Mouse (Mus musculus) G1E-ER4 (cell line): ENCODE results near the gene Mvb12a. TPM values are rescaled to one million over a fixed set of nuclear protein-coding genes. Genes with fewer than 3 reads are reported as not detected.

Experiments used
- GATA1 ChIP-seq: IDR thresholded peaks from one replicate; pipeline ENCODE4 v1.8.0; 2012; ENCODE audit warnings: low read length, inconsistent platforms
- polyA plus RNA-seq: library from polyadenylated mRNA; stranded (reverse); fragments of >175 nt; gene quantifications from 2 replicates; pipeline ENCODE4 v1.2.3, GENCODE M21; 2012

Gene Mvb12a
- polyA plus RNA-seq = 135 and 147 TPM in 2 replicates

GRCm38 (mm10) chr8:71542632-71543343 is at the start of gene Mvb12a:
Gene Mvb12a, plus strand, starts transcription at chr8:71542922.
- peak; percentile 21 for TF ChIP-seq GATA1

GRCm38 (mm10) chr8:71495039-71495438 is 47.7 kb upstream of the Mvb12a start:
- TF ChIP-seq GATA1 = no peak

- no peak for TF ChIP-seq GATA1
These were observed 46.9 kb upstream of the Mvb12a start for GRCm38 (mm10) chr8:71495811-71496210.

GRCm38 (mm10) chr8:71496481-71496880 is 46.2 kb upstream of the Mvb12a start:
- no peak for TF ChIP-seq GATA1

GRCm38 (mm10) chr8:71497077-71497645 is 45.6 kb upstream of the Mvb12a start:
- TF ChIP-seq GATA1 = no peak

GRCm38 (mm10) chr8:71497881-71498501 is 44.7 kb upstream of the Mvb12a start:
- no peak for TF ChIP-seq GATA1

GRCm38 (mm10) chr8:71498816-71499690 is 43.7 kb upstream of the Mvb12a start:
- no peak for TF ChIP-seq GATA1

GRCm38 (mm10) chr8:71504349-71504748 is 38.4 kb upstream of the Mvb12a start:
- TF ChIP-seq GATA1 = no peak

- no peak for TF ChIP-seq GATA1
These were observed 37.4 kb upstream of the Mvb12a start for GRCm38 (mm10) chr8:71505326-71505725.

GRCm38 (mm10) chr8:71505979-71506378 is 36.7 kb upstream of the Mvb12a start:
- TF ChIP-seq GATA1 = no peak

- no peak for TF ChIP-seq GATA1
These were observed 35.1 kb upstream of the Mvb12a start for GRCm38 (mm10) chr8:71507589-71508104.

- TF ChIP-seq GATA1 = no peak
These were observed 33.4 kb upstream of the Mvb12a start for GRCm38 (mm10) chr8:71509316-71509715.

- TF ChIP-seq GATA1 = no peak
These were observed 31.1 kb upstream of the Mvb12a start, which contains the start of gene Plvap for GRCm38 (mm10) chr8:71511644-71512043. Gene Plvap, minus strand, starts transcription at chr8:71511752.

GRCm38 (mm10) chr8:71513018-71513754 is 29.5 kb upstream of the Mvb12a start:
- TF ChIP-seq GATA1 = no peak

- TF ChIP-seq GATA1 = no peak
These were observed 27.7 kb upstream of the Mvb12a start for GRCm38 (mm10) chr8:71515043-71515442.
